Mouse (Mus musculus): ENCODE results near the gene Pou6f2. TPM values are rescaled to one million over a fixed set of nuclear protein-coding genes. Genes with fewer than 3 reads are reported as not detected.
A peak's percentile ranks its signal among the peaks of the same experiment; 100 is the strongest.

Gene Pou6f2
- polyA plus RNA-seq, 1 experiment from 2014 or later = 4.6 TPM

- H3K36me3 ChIP-seq (ENCODE audit: poor library complexity, severe bottlenecking) = no peaks in the 10 kb centered on the region
- no peak for ATAC-seq
- no peaks in the 10 kb centered on the region for H3K27me3 ChIP-seq
- no peak overlapping the region for H3K4me3 ChIP-seq
- H3K27ac ChIP-seq = no peak overlapping the region
- no peaks in the 10 kb centered on the region for H3K9me3 ChIP-seq (replicated peaks)
- no peak overlapping the region for H3K4me2 ChIP-seq
- WGBS = 36% methylated on average over 7 of the region's 7 CpGs
- H3K4me1 ChIP-seq = peaks cover 18% of the 10 kb centered on the region
- no peak overlapping the region for H3K9ac ChIP-seq
Measured at GRCm38 (mm10) chr13:18309024-18309423, 88.5 kb downstream of the Pou6f2 start.

- Histone ChIP-seq H3K4me1 (peaks cover 10% of the 10 kb centered on the region), H3K9me3 (replicated peaks) (no peaks in the 10 kb centered on the region), H3K36me3 (ENCODE audit: poor library complexity, severe bottlenecking) (no peaks in the 10 kb centered on the region), H3K27ac (no peak overlapping the region), H3K4me2 (no peak overlapping the region), H3K9ac (no peak overlapping the region), H3K4me3 (no peak overlapping the region), H3K27me3 (no peaks in the 10 kb centered on the region)
- 76% methylated on average over 7 of the region's 7 CpGs for WGBS
- no peak for ATAC-seq
Measured at GRCm38 (mm10) chr13:18306506-18307145, 90.9 kb downstream of the Pou6f2 start.

- no peak overlapping the region for H3K9ac ChIP-seq
- no peak overlapping the region for H3K4me3 ChIP-seq
- H3K4me1 ChIP-seq = no peaks in the 10 kb centered on the region
- no peak overlapping the region for H3K4me2 ChIP-seq
- no peak for ATAC-seq
- no peak overlapping the region for H3K27ac ChIP-seq
- 69% methylated on average over 1 of the region's 1 CpGs for WGBS
- H3K36me3 ChIP-seq (ENCODE audit: poor library complexity, severe bottlenecking) = no peaks in the 10 kb centered on the region
- no peaks in the 10 kb centered on the region for H3K9me3 ChIP-seq (replicated peaks)
- no peaks in the 10 kb centered on the region for H3K27me3 ChIP-seq
Measured at GRCm38 (mm10) chr13:18299966-18300365, 97.5 kb downstream of the Pou6f2 start.

GRCm38 (mm10) chr13:18293438-18293837, 104.0 kb downstream of the Pou6f2 start:
- ATAC-seq = no peak
- 91% methylated on average over 1 of the region's 1 CpGs for WGBS
- H3K4me2 ChIP-seq = no peak overlapping the region

GRCm38 (mm10) chr13:18290253-18290914, 107.1 kb downstream of the Pou6f2 start:
- Histone ChIP-seq H3K4me3 (no peak overlapping the region), H3K27ac (no peak overlapping the region), H3K9me3 (replicated peaks) (no peaks in the 10 kb centered on the region), H3K27me3 (no peaks in the 10 kb centered on the region), H3K4me1 (no peaks in the 10 kb centered on the region), H3K36me3 (ENCODE audit: poor library complexity, severe bottlenecking) (no peaks in the 10 kb centered on the region), H3K4me2 (no peak overlapping the region), H3K9ac (no peak overlapping the region)
- ATAC-seq = peak; percentile 50; the same call in 1 of the 2 replicates
- WGBS = 79% methylated on average over 4 of the region's 4 CpGs

More at GRCm38 (mm10) chr13:18293438-18293837, 104.0 kb downstream of the Pou6f2 start:
- H3K36me3 ChIP-seq (ENCODE audit: poor library complexity, severe bottlenecking) = no peaks in the 10 kb centered on the region
- H3K27me3 ChIP-seq = no peaks in the 10 kb centered on the region
- no peak overlapping the region for H3K9ac ChIP-seq
- H3K9me3 ChIP-seq (replicated peaks) = no peaks in the 10 kb centered on the region
- H3K4me1 ChIP-seq = no peaks in the 10 kb centered on the region
- no peak overlapping the region for H3K4me3 ChIP-seq
- no peak overlapping the region for H3K27ac ChIP-seq

GRCm38 (mm10) chr13:18287536-18287935, 110.0 kb downstream of the Pou6f2 start:
- Histone ChIP-seq H3K9me3 (replicated peaks) (no peaks in the 10 kb centered on the region), H3K27me3 (no peaks in the 10 kb centered on the region), H3K4me1 (peaks cover 5% of the 10 kb centered on the region), H3K36me3 (ENCODE audit: poor library complexity, severe bottlenecking) (no peaks in the 10 kb centered on the region), H3K4me3 (no peak overlapping the region), H3K9ac (no peak overlapping the region), H3K4me2 (no peak overlapping the region), H3K27ac (no peak overlapping the region)
- ATAC-seq = no peak
- WGBS = 66% methylated on average over 7 of the region's 7 CpGs

GRCm38 (mm10) chr13:18282361-18282982, 115.0 kb downstream of the Pou6f2 start:
- WGBS = 31% methylated on average over 5 of the region's 5 CpGs
- Histone ChIP-seq H3K36me3 (ENCODE audit: poor library complexity, severe bottlenecking) (no peaks in the 10 kb centered on the region), H3K9ac (no peak overlapping the region), H3K4me1 (peaks cover 25% of the 10 kb centered on the region), H3K27me3 (no peaks in the 10 kb centered on the region), H3K27ac (no peak overlapping the region), H3K4me2 (no peak overlapping the region), H3K4me3 (no peak overlapping the region), H3K9me3 (replicated peaks) (no peaks in the 10 kb centered on the region)
- ATAC-seq = peak; percentile 70

- Histone ChIP-seq H3K4me1 (peaks cover 25% of the 10 kb centered on the region), H3K9ac (no peak overlapping the region), H3K36me3 (ENCODE audit: poor library complexity, severe bottlenecking) (no peaks in the 10 kb centered on the region), H3K27me3 (no peaks in the 10 kb centered on the region), H3K9me3 (replicated peaks) (no peaks in the 10 kb centered on the region), H3K4me2 (peak overlapping the region; percentile 5; the same call in 1 of the 2 replicates), H3K27ac (peak overlapping the region; percentile 71), H3K4me3 (no peak overlapping the region)
- under 1% methylated on average over 3 of the region's 3 CpGs for WGBS
- ATAC-seq = peak; percentile 93
Measured at GRCm38 (mm10) chr13:18281084-18281483, 116.4 kb downstream of the Pou6f2 start.

GRCm38 (mm10) chr13:18253131-18253530, 144.4 kb downstream of the Pou6f2 start:
- no peak for ATAC-seq
- Histone ChIP-seq H3K4me3 (no peak overlapping the region), H3K9me3 (replicated peaks) (no peaks in the 10 kb centered on the region), H3K36me3 (ENCODE audit: poor library complexity, severe bottlenecking) (no peaks in the 10 kb centered on the region), H3K27ac (no peak overlapping the region), H3K9ac (no peak overlapping the region), H3K4me1 (no peaks in the 10 kb centered on the region), H3K27me3 (no peaks in the 10 kb centered on the region), H3K4me2 (no peak overlapping the region)
- 90% methylated on average over 3 of the region's 3 CpGs for WGBS

GRCm38 (mm10) chr13:18218566-18219234, 178.8 kb downstream of the Pou6f2 start:
- 0 out of 2 replicates have a peak overlapping the region, but pooled peaks have one; percentile 48 for H3K9ac ChIP-seq
- WGBS = 3% methylated on average over 22 of the region's 22 CpGs
- no peaks in the 10 kb centered on the region for H3K9me3 ChIP-seq (replicated peaks)
- H3K4me1 ChIP-seq = peaks cover 7% of the 10 kb centered on the region
- no peak overlapping the region for H3K27ac ChIP-seq
- peak overlapping the region; percentile 53 for H3K4me2 ChIP-seq
- peak overlapping the region; percentile 21 for H3K4me3 ChIP-seq
- H3K36me3 ChIP-seq (ENCODE audit: poor library complexity, severe bottlenecking) = no peaks in the 10 kb centered on the region
- 0 out of 2 replicates have a peak, but pooled peaks cover 3% of the 10 kb centered on the region for H3K27me3 ChIP-seq
- peak; percentile 89 for ATAC-seq

GRCm38 (mm10) chr13:18211242-18211641, 186.2 kb downstream of the Pou6f2 start:
- Histone ChIP-seq H3K27me3 (no peaks in the 10 kb centered on the region), H3K9me3 (replicated peaks) (no peaks in the 10 kb centered on the region), H3K4me2 (no peak overlapping the region), H3K36me3 (ENCODE audit: poor library complexity, severe bottlenecking) (no peaks in the 10 kb centered on the region), H3K4me1 (no peaks in the 10 kb centered on the region), H3K4me3 (no peak overlapping the region), H3K27ac (no peak overlapping the region), H3K9ac (no peak overlapping the region)
- WGBS = 94% methylated on average over 14 of the region's 14 CpGs
- no peak for ATAC-seq

Measured in forebrain, embryonic 13.5 days (tissue).